Mouse (Mus musculus): Measurements from ENCODE around the gene Olfr393. TPM values are rescaled to one million over a fixed set of nuclear protein-coding genes. Genes with fewer than 3 reads are reported as not detected.

Gene Olfr393
- polyA plus RNA-seq (2014; fragmentation: Nextera tagmentation; extraction: Ambion mirVana): not detected in 2 replicates

DNA sequence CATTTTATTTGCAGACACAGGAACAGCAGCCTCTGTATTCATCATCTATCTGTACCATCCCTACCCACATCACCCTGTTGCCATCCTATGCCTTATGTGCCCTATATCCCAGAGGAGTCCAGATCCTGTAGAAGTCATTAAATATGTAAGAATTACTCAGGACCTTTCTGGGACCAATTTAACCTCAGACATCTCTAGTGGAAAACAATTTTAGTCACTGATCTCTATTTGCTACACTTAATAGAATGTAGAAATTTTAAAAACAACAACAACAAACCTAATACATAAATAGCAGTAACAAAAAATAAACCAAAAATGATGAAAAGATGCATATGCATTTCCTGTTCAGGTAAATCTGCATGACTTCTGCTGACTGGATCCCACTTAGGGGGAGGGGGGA, at the start of gene Olfr393:
Gene Olfr393, minus strand, starts transcription at position 101 of the 400 bp plus-strand sequence.
- no peaks in the 10 kb centered on the region for H3K9me3 ChIP-seq (ENCODE audit: control insufficient read depth, low read length)
- H3K4me2 ChIP-seq (replicated peaks; ENCODE audit: low read depth, low read length): no peak within 1 kb of the TSS
- no peak within 1 kb of the TSS for H3K27ac ChIP-seq (ENCODE audit: low read depth, low read length)
- H3K4me1 ChIP-seq (replicated peaks; ENCODE audit: control insufficient read depth, insufficient read depth, low read length): no peaks in the 10 kb centered on the region
- DNase-seq (ENCODE audit: low spot score) (no peak), ATAC-seq (ENCODE audit: low FRiP score) (no peak)
- no peak within 1 kb of the TSS for H3K4me3 ChIP-seq (ENCODE audit: low read depth, low read length)
- H3K9ac ChIP-seq (ENCODE audit: low read depth, low read length): no peak within 1 kb of the TSS
- H3K36me3 ChIP-seq (ENCODE audit: control insufficient read depth, insufficient read depth, low read length): no peaks in the 10 kb centered on the region
- H3K27me3 ChIP-seq (ENCODE audit: control insufficient read depth, insufficient read depth, low read length): no peaks in the 10 kb centered on the region

- no peaks in the 10 kb centered on the region for H3K9me3 ChIP-seq (ENCODE audit: control insufficient read depth, low read length)
- 91% methylated on average over 1 of the region's 1 CpGs for WGBS
- no peaks in the 10 kb centered on the region for H3K36me3 ChIP-seq (ENCODE audit: control insufficient read depth, insufficient read depth, low read length)
- no peak within 1 kb of the TSS for H3K4me2 ChIP-seq (replicated peaks; ENCODE audit: low read depth, low read length)
- no peak within 1 kb of the TSS for H3K27ac ChIP-seq (ENCODE audit: low read depth, low read length)
- no peaks in the 10 kb centered on the region for H3K27me3 ChIP-seq (ENCODE audit: control insufficient read depth, insufficient read depth, low read length)
- no peaks in the 10 kb centered on the region for H3K4me1 ChIP-seq (replicated peaks; ENCODE audit: control insufficient read depth, insufficient read depth, low read length)
- no peak within 1 kb of the TSS for H3K9ac ChIP-seq (ENCODE audit: low read depth, low read length)
- ATAC-seq (ENCODE audit: low FRiP score) (no peak), DNase-seq (ENCODE audit: low spot score) (no peak)
- H3K4me3 ChIP-seq (ENCODE audit: low read depth, low read length): no peak within 1 kb of the TSS
These were observed 39.4 kb upstream of the Olfr393 start, which contains the start of gene Olfr394 for GRCm38 (mm10) chr11:73890671-73891070. TSS of gene Olfr394 (minus strand) at chr11:73890771.

DNA sequence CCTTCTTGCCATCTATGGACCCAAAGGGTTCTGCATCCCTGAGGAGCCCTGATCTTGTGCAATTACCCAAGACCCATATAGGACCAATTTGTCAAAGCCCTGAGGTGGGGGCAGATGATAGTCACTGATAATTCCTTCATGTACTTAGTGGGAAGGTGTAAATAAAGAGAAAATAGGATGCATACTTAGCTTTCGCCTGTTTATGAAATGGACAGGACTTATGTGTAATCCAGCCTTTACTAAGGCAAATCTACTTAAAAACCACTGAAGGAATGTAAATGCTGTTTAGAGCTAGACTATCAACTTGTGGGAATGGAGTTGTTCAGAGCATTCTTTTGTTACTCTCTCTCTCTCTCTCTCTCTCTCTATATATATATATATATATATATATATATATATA, 34.3 kb downstream of the Olfr393 start, which contains the start of gene Olfr392:
Gene Olfr392, minus strand, starts transcription at position 101 of the 400 bp plus-strand sequence.
- WGBS: 93% methylated on average over 1 of the region's 1 CpGs
- H3K9ac ChIP-seq (ENCODE audit: low read depth, low read length): no peak within 1 kb of the TSS
- H3K36me3 ChIP-seq (ENCODE audit: control insufficient read depth, insufficient read depth, low read length): no peaks in the 10 kb centered on the region
- no peak within 1 kb of the TSS for H3K27ac ChIP-seq (ENCODE audit: low read depth, low read length)
- ATAC-seq (ENCODE audit: low FRiP score) (no peak), DNase-seq (ENCODE audit: low spot score) (no peak)
- H3K9me3 ChIP-seq (ENCODE audit: control insufficient read depth, low read length): no peaks in the 10 kb centered on the region
- H3K27me3 ChIP-seq (ENCODE audit: control insufficient read depth, insufficient read depth, low read length): no peaks in the 10 kb centered on the region
- H3K4me3 ChIP-seq (ENCODE audit: low read depth, low read length): no peak within 1 kb of the TSS
- H3K4me1 ChIP-seq (replicated peaks; ENCODE audit: control insufficient read depth, insufficient read depth, low read length): no peaks in the 10 kb centered on the region
- H3K4me2 ChIP-seq (replicated peaks; ENCODE audit: low read depth, low read length): no peak within 1 kb of the TSS

GRCm38 (mm10) chr11:73802952-73803351, 48.3 kb downstream of the Olfr393 start, which contains the start of gene Olfr391-ps:
TSS of gene Olfr391-ps (minus strand) at chr11:73803052.
- Histone ChIP-seq H3K4me3 (ENCODE audit: low read depth, low read length) (no peak within 1 kb of the TSS), H3K4me2 (replicated peaks; ENCODE audit: low read depth, low read length) (no peak within 1 kb of the TSS), H3K27me3 (ENCODE audit: control insufficient read depth, insufficient read depth, low read length) (no peaks in the 10 kb centered on the region), H3K36me3 (ENCODE audit: control insufficient read depth, insufficient read depth, low read length) (no peaks in the 10 kb centered on the region), H3K4me1 (replicated peaks; ENCODE audit: control insufficient read depth, insufficient read depth, low read length) (no peaks in the 10 kb centered on the region), H3K27ac (ENCODE audit: low read depth, low read length) (no peak within 1 kb of the TSS), H3K9me3 (ENCODE audit: control insufficient read depth, low read length) (no peaks in the 10 kb centered on the region), H3K9ac (ENCODE audit: low read depth, low read length) (no peak within 1 kb of the TSS)
- 34% methylated on average over 1 of the region's 1 CpGs for WGBS
- DNase-seq (ENCODE audit: low spot score): no peak
- no peak for ATAC-seq (ENCODE audit: low FRiP score)

Other genes starting within 250 kb of the Olfr393 start
- gene Zfp735, start 162.7 kb downstream of the Olfr393 start, polyA plus RNA-seq (2014; fragmentation: Nextera tagmentation; extraction: Ambion mirVana): not detected in 2 replicates
- gene Olfr389, start 70.7 kb downstream of the Olfr393 start, polyA plus RNA-seq (2014; fragmentation: Nextera tagmentation; extraction: Ambion mirVana): not detected in 2 replicates
- gene Olfr390, start 68.5 kb downstream of the Olfr393 start, polyA plus RNA-seq (2014; fragmentation: Nextera tagmentation; extraction: Ambion mirVana): not detected in 2 replicates
- not detected in 2 replicates for gene Olfr391-ps, start 48.4 kb downstream of the Olfr393 start, polyA plus RNA-seq (2014; fragmentation: Nextera tagmentation; extraction: Ambion mirVana)
- not detected in 2 replicates for gene Olfr392, start 34.4 kb downstream of the Olfr393 start, polyA plus RNA-seq (2014; fragmentation: Nextera tagmentation; extraction: Ambion mirVana)
- gene Olfr394, start 39.3 kb upstream of the Olfr393 start, polyA plus RNA-seq (2014; fragmentation: Nextera tagmentation; extraction: Ambion mirVana): not detected in 2 replicates
- not detected in 2 replicates for gene Olfr395, start 57.8 kb upstream of the Olfr393 start, polyA plus RNA-seq (2014; fragmentation: Nextera tagmentation; extraction: Ambion mirVana)
- not detected in 2 replicates for gene Olfr23, start 85.2 kb upstream of the Olfr393 start, polyA plus RNA-seq (2014; fragmentation: Nextera tagmentation; extraction: Ambion mirVana)
- not detected in 2 replicates for gene Olfr397, start 109.4 kb upstream of the Olfr393 start, polyA plus RNA-seq (2014; fragmentation: Nextera tagmentation; extraction: Ambion mirVana)
- gene Olfr398, start 139.0 kb upstream of the Olfr393 start, polyA plus RNA-seq (2014; fragmentation: Nextera tagmentation; extraction: Ambion mirVana): not detected in 2 replicates
- gene Olfr139, start 205.1 kb upstream of the Olfr393 start, polyA plus RNA-seq (2014; fragmentation: Nextera tagmentation; extraction: Ambion mirVana): not detected in 2 replicates
- not detected in 2 replicates for gene Olfr399, start 205.2 kb upstream of the Olfr393 start, polyA plus RNA-seq (2014; fragmentation: Nextera tagmentation; extraction: Ambion mirVana)
- gene Zfp616, start 218.5 kb upstream of the Olfr393 start, polyA plus RNA-seq (2014; fragmentation: Nextera tagmentation; extraction: Ambion mirVana): not detected in 2 replicates